Mouse (Mus musculus) embryonic facial prominence, embryonic 11.5 days (tissue): ENCODE results near the gene Nhp2. TPM values are rescaled to one million over a fixed set of nuclear protein-coding genes. Genes with fewer than 3 reads are reported as not detected.
A peak's percentile ranks its signal among the peaks of the same experiment; 100 is the strongest.

ENCODE experiments used
- ATAC-seq: fragments of 200-750 bp; cut with Nextera tagmentation; replicated peaks from 2 replicates; pipeline ENCODE4 v1.8.0; 2017; ENCODE audit warnings: low read depth; ENCODE audit not compliant: insufficient number of reproducible peaks, low FRiP score, low TSS enrichment
- DNase-seq: peaks from one replicate; pipeline ENCODE4 v3.0.0-alpha.2; 2015; ENCODE audit warnings: low spot score
- H3K27ac ChIP-seq: fragments of 300-500 bp; sonication (generic); replicated peaks from 2 replicates; pipeline ENCODE4 v1.5.1; 2014; ENCODE audit warnings: mild to moderate bottlenecking, low read depth, low read length, control low read depth
- H3K27me3 ChIP-seq: fragments of 300-500 bp; sonication (generic); 2 replicates; pipeline ENCODE4 v1.6.1; 2014; ENCODE audit warnings: mild to moderate bottlenecking, low read length, moderate library complexity, mixed read lengths; ENCODE audit not compliant: control insufficient read depth, insufficient read depth
- H3K36me3 ChIP-seq: fragments of 300-500 bp; sonication (generic); replicated peaks from 2 replicates; pipeline ENCODE4 v1.6.1; 2014; ENCODE audit warnings: low read depth, mild to moderate bottlenecking, low read length, moderate library complexity, mixed read lengths; ENCODE audit not compliant: control insufficient read depth, insufficient read depth
- H3K4me1 ChIP-seq: fragments of 300-500 bp; sonication (generic); 2 replicates; pipeline ENCODE4 v1.6.1; 2014; ENCODE audit warnings: low read length, mixed read lengths; ENCODE audit not compliant: control insufficient read depth, insufficient read depth
- H3K4me2 ChIP-seq: fragments of 300-500 bp; sonication (generic); 2 replicates; pipeline ENCODE4 v1.6.1; 2014; ENCODE audit warnings: low read depth, mild to moderate bottlenecking, control low read depth, low read length, moderate library complexity
- H3K4me3 ChIP-seq: fragments of 300-500 bp; sonication (generic); 2 replicates; pipeline ENCODE4 v1.5.1; 2014; ENCODE audit warnings: low read depth, low read length, control low read depth
- H3K9ac ChIP-seq: fragments of 300-500 bp; sonication (generic); replicated peaks from 2 replicates; pipeline ENCODE4 v1.6.1; 2014; ENCODE audit warnings: mild to moderate bottlenecking, control low read depth, low read length
- H3K9me3 ChIP-seq: fragments of 300-500 bp; sonication (generic); replicated peaks from 2 replicates; pipeline ENCODE4 v1.6.1; 2016; ENCODE audit warnings: mild to moderate bottlenecking, low read length, inconsistent platforms, mixed read lengths; ENCODE audit not compliant: control insufficient read depth
- WGBS: fragments of 180-500 bp; shearing (Covaris S2); extraction: QIAGEN DNeasy Blood & Tissue Kit; methylation state at CpG from one replicate; pipeline ENCODE4 v1.1.7; 2014; 5-methylcytosine and 5-hydroxymethylcytosine counted together
- polyA plus RNA-seq: library from polyadenylated mRNA; unstranded; fragments of >200 nt; fragmentation: Nextera tagmentation; extraction: Ambion mirVana; gene quantifications from 2 replicates; pipeline ENCODE4 v1.2.1, GENCODE M21; 2014

The Nhp2 gene
- polyA plus RNA-seq, 1 experiment from 2014 or later: 169 TPM

DNA sequence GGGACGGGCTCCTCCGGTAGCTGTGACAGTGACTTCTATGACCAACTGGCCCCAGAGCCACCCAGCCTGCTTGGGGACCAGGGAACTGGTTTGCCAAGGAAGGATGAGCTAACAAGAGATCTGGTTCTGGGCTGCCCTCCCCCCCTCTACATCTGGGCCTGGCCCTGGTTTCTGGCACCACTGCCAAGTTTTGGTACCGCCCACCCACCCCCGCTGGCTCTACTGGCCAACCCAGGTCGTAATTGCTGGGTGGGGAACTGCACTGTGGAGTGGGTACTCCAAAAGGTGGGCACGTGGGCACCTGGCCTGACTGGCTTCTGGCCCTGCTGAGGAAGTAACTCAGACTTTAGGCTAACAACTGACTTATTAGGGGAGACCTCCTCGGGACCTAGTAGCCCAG is 21.2 kb downstream of the Nhp2 start:
- Histone ChIP-seq H3K36me3 (no peaks in the 10 kb centered on the region), H3K9me3 (no peaks in the 10 kb centered on the region), H3K4me2 (no peak overlapping the region), H3K4me3 (no peak overlapping the region), H3K4me1 (no peaks in the 10 kb centered on the region), H3K27ac (no peak overlapping the region), H3K9ac (no peak overlapping the region), H3K27me3 (no peaks in the 10 kb centered on the region)
- WGBS: 81% methylated on average over 7 of the region's 7 CpGs
- DNase-seq (no peak), ATAC-seq (no peak)

DNA sequence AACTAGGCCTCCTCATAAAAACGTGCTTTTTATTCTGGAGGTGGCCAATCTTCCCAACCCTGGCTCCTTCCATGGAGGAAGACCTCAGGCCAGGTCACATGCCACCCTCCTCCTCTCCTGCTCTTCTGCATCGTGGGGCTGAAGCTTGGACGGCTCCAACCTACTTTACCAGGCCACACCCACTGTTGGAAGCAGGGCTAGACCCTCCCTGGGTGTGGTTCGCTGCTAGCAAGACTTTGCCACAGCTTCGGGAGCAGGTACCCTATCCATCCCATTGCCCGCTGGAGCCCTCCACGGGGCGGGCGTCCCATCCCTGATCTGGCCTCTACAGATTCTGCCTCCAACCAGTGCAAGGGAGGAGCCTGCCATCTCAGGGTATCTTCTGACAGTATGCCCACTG is 23.7 kb downstream of the Nhp2 start:
- ATAC-seq (no peak), DNase-seq (no peak)
- Histone ChIP-seq H3K27me3 (no peaks in the 10 kb centered on the region), H3K27ac (no peak overlapping the region), H3K9me3 (no peaks in the 10 kb centered on the region), H3K36me3 (no peaks in the 10 kb centered on the region), H3K4me3 (no peak overlapping the region), H3K4me2 (no peak overlapping the region), H3K9ac (no peak overlapping the region), H3K4me1 (no peaks in the 10 kb centered on the region)
- 77% methylated on average over 9 of the region's 9 CpGs for WGBS

DNA sequence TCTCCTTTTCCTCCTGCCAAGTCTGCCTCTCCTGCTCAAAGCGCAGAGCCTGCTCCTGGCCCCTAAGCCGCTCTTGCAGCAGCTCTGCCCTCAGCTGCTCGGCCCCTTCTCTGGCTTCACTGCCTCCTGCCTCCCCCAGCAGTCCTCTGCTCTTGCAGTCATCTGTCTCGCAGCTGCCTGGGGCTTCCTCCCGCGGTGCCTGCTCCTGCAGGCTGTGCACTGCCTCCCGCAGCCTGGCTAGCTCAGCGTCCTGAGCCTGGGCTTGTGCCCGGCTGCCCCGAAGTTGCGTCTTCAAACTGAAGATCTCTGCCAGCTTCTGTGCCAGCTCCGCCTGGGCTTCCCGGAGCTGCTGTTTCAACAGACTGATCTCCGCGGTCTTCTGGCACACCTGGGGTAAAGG is 24.2 kb downstream of the Nhp2 start:
- Histone ChIP-seq H3K4me1 (no peaks in the 10 kb centered on the region; the same call in 1 of the 2 replicates), H3K4me3 (no peak overlapping the region), H3K4me2 (no peak overlapping the region; the same call in 1 of the 2 replicates), H3K9ac (no peak overlapping the region; the same call in 1 of the 2 replicates), H3K27ac (no peak overlapping the region), H3K36me3 (no peaks in the 10 kb centered on the region), H3K27me3 (no peaks in the 10 kb centered on the region), H3K9me3 (no peaks in the 10 kb centered on the region)
- DNase-seq: no peak
- WGBS: 41% methylated on average over 15 of the region's 15 CpGs
- no peak for ATAC-seq

DNA sequence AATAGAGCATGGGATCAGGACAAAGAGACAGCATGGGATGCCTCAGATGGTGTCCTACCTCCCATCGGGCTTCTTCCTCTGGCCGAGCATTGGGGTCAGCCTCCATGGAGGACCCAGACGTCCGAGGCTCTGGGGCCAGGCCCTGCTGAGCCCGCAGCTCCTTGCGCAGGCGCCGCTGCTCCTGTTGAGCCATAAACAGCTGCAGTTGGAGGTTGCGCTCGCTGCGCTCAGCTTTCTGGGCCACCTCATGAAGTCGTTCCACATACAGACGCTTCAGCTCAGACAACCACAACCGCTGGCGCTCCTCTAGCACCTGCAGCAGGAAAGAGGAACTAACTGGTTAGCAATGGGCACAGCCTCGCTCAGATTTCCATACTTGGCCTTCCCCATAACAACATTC is 24.7 kb downstream of the Nhp2 start:
- Histone ChIP-seq H3K36me3 (no peaks in the 10 kb centered on the region), H3K9ac (no peak overlapping the region), H3K27me3 (no peaks in the 10 kb centered on the region), H3K4me2 (no peak overlapping the region; the same call in 1 of the 2 replicates), H3K4me1 (peaks cover 5% of the 10 kb centered on the region; the same call in 1 of the 2 replicates), H3K9me3 (no peaks in the 10 kb centered on the region), H3K4me3 (no peak overlapping the region), H3K27ac (no peak overlapping the region)
- WGBS: 73% methylated on average over 16 of the region's 16 CpGs
- no peak for ATAC-seq
- DNase-seq: no peak

DNA sequence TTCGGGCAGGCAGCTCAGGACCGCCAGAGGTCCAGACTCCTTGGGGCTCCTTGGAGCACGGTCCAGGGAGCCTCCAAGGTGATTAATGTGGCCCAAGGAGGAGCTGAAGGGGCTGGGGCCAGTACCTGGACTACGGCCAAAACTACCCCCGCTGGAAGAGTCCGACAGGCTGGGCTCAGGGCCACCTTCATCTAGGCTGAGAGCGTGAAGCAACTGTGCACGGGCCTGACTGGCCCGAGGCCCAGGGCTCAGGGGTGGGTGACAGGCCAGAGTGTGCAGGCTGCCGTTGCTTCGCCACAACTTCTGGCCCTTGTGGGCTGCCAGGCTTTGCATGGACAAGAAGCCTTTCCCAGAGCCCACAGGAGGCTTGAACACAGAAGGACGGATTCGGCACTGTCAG is 25.8 kb downstream of the Nhp2 start:
- H3K4me3 ChIP-seq: no peak overlapping the region
- ATAC-seq (no peak), DNase-seq (no peak)
- H3K9ac ChIP-seq: no peak overlapping the region
- H3K36me3 ChIP-seq: no peaks in the 10 kb centered on the region
- H3K27me3 ChIP-seq: peaks cover 4% of the 10 kb centered on the region
- WGBS: 91% methylated on average over 13 of the region's 13 CpGs
- H3K27ac ChIP-seq: no peak overlapping the region; the same call in 1 of the 2 replicates
- H3K4me1 ChIP-seq: peaks cover 5% of the 10 kb centered on the region
- no peaks in the 10 kb centered on the region for H3K9me3 ChIP-seq
- H3K4me2 ChIP-seq: no peak overlapping the region

DNA sequence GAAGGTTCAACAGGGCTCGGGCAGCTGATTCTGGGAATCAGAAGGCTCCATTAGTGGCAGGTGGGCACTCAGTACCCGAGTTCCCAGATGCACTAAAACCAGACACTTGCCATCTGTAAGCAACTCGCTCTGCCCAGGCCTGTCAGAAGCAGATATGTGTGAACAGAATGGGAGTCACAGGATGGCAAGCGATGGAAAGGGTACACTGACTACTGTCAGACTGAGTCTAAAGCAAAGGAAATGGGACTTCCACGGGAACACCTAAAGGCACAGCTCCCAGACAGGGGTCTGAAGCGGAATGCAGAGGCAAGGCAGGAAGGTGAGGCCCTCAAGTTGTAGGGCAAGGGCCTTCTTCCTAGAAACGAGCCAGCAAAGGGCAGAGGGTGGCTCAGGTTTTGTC is 26.7 kb downstream of the Nhp2 start:
- H3K4me2 ChIP-seq: no peak overlapping the region
- no peak for ATAC-seq
- H3K4me1 ChIP-seq: peaks cover 5% of the 10 kb centered on the region
- no peak overlapping the region for H3K9ac ChIP-seq
- H3K36me3 ChIP-seq: no peaks in the 10 kb centered on the region
- 67% methylated on average over 7 of the region's 7 CpGs for WGBS
- H3K4me3 ChIP-seq: no peak overlapping the region
- H3K9me3 ChIP-seq: no peaks in the 10 kb centered on the region
- peaks cover 4% of the 10 kb centered on the region for H3K27me3 ChIP-seq
- DNase-seq: no peak
- H3K27ac ChIP-seq: no peak overlapping the region

DNA sequence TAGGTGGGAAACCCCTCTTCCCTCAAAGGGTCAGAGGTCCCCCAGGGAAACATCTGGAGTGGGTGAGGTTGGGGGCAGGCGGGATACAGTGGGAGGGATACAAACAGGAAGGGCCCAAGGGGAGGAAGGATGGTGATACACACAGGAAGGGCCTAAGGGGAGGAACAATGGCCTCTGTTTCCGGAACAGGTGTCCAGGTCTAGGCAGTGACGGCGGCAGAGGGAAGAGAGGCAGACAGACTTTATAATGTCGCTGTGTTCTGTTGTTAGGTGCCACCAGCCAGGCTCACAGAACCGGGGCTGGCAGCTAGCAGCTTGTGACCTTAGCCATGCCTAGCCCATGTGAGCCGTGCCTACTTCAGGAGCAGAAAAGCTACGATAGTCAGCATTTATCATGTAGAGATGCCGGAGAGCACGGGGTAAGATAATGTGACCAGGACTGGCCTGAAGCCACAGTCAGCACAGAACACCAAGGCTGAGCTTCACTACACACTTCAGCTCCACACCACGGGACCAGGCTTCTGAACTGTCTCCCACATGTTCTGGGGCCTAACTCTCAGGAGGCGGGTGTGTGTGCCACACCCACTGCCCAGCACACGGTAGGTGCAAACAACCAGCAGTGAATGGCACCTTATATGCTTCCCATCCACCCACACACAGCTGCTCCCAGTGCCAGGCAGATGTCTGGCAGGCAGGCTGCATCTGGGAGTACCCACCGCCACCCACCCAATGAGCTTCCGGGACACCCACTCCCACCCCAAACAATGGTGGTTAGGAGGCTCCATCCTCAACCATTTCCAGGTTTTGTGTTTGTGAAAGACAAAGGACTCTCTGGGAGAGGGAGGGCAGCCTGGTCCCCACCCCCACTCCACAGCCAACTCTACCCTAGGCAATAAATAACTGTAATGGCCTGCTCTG is 27.5 kb downstream of the Nhp2 start:
- Histone ChIP-seq H3K4me3 (no peak overlapping the region), H3K9me3 (no peaks in the 10 kb centered on the region), H3K27ac (peak overlapping the region; percentile 25; the same call in 1 of the 2 replicates), H3K4me2 (no peak overlapping the region), H3K4me1 (peaks cover 5% of the 10 kb centered on the region), H3K9ac (no peak overlapping the region), H3K36me3 (no peaks in the 10 kb centered on the region), H3K27me3 (peaks cover 4% of the 10 kb centered on the region)
- 77% methylated on average over 14 of the region's 15 CpGs for WGBS
- DNase-seq (no peak), ATAC-seq (no peak)

DNA sequence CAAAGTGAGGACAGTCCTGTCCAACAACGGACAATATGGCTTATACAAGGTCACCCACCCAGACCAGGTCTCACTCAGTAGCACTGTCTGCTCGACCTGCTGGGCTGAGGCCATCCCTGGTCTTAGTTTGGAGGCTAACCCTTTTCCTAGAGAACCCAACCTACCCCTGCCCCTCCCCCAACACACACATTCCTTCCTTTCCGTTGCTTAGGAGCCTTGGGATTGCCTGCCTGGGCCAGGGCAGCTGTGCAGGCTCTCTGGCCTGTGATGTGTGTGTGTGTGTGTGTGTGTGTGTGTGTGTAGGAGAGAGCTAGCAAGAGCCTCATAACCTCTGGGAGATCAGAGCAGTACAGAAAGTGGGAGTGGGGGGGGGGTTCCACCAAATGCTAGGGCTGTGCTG is 29.0 kb downstream of the Nhp2 start:
- DNase-seq (peak; percentile 66), ATAC-seq (0 out of 2 replicates have a peak, but pooled peaks have one; percentile 25)
- H3K27ac ChIP-seq: 0 out of 2 replicates have a peak overlapping the region, but pooled peaks have one; percentile 7
- 27% methylated on average over 3 of the region's 3 CpGs for WGBS
- H3K4me2 ChIP-seq: peak overlapping the region; percentile 14; the same call in 1 of the 2 replicates
- H3K4me1 ChIP-seq: peaks cover 5% of the 10 kb centered on the region
- no peaks in the 10 kb centered on the region for H3K9me3 ChIP-seq
- no peaks in the 10 kb centered on the region for H3K36me3 ChIP-seq
- H3K4me3 ChIP-seq: no peak overlapping the region
- H3K27me3 ChIP-seq: peaks cover 4% of the 10 kb centered on the region
- H3K9ac ChIP-seq: peak overlapping the region; percentile 18; the same call in 1 of the 2 replicates
